14 mouse cellular contexts compared by ENCODE assay signal in the genomic region with DNA sequence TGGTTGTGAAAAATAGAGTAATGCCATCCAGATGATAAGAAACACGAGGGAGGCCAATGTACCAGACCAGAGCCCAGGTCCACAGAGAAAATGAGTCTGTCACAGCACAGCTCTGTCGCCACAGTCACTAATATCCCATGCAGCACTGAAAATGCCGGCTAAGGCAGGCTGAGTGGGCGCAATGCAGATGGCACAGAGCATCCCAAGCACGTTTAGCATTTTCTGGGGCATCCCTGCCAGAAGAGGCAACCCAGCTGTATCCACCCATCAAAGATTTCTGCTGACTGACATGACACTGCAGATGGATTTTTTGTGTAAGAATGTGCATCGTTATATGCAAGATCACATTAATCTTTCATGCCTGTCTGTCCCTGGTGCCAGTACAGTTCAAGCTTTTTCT.
DNase-seq lines count a peak whose midpoint lies in the region; ATAC-seq and TF ChIP-seq lines count a peak whose summit lies in the region.
"Had no signal": no experiment of that assay in that cellular context is flagged by ENCODE, and none has a peak within 500 bp of the region (broad histone marks: within the 10 kb centered on the region; RNA-seq: fewer than 3 reads in every experiment).

No protein-coding gene starts in this region.

- ATAC-seq in frontal cortex, adult (ENCODE audit: low TSS enrichment) = peak; percentile 88
- no peak for ATAC-seq in hindbrain, embryonic 13.5 days (ENCODE audit: low FRiP score)

- no peaks in the 10 kb centered on the region for H3K4me1 ChIP-seq in hindbrain, embryonic 13.5 days (replicated peaks)
- H3K4me1 ChIP-seq: kidney, embryonic 15.5 days had no signal

- 50% methylated on average over 6 of the region's 6 CpGs for WGBS in hindbrain, embryonic 13.5 days

- no peak for DNase-seq in frontal cortex, postnatal 25 days (ENCODE audit: low spot score in 2 of 2)
- DNase-seq in layer of hippocampus, adult 11-12 months (ENCODE audit: low spot score) = peak; percentile 54
- peak; percentile 23 to 35 for DNase-seq in left cerebral cortex, adult 2 months (ENCODE audit: extremely low spot score in 1 of 2, low spot score in 2 of 2)
- DNase-seq in right cerebral cortex, postnatal 25 days = peak; percentile 21
- DNase-seq in T-cell, adult 2 months (ENCODE audit: low spot score) = no peak
- no peak for DNase-seq in adrenal gland, postnatal 25 days
- DNase-seq: cerebellum, adult 9-11 months; heart, adult 18-20 months; heart, postnatal 36 days; thymus, adult 2 months had no signal

- no peak for TF ChIP-seq CTCF in left cerebral cortex, adult 2 months (IDR thresholded peaks at IDR 0.05)

- H3K4me2 ChIP-seq in hindbrain, embryonic 13.5 days = no peak overlapping the region
- H3K4me2 ChIP-seq: kidney, embryonic 15.5 days had no signal

- no peak overlapping the region for H3K27ac ChIP-seq in left cerebral cortex, adult 2 months
- H3K27ac ChIP-seq in hindbrain, embryonic 13.5 days = no peak overlapping the region
- H3K27ac ChIP-seq: kidney, embryonic 15.5 days; macrophage had no signal

- no peaks in the 10 kb centered on the region for H3K9me3 ChIP-seq in hindbrain, embryonic 13.5 days
- H3K9me3 ChIP-seq: kidney, embryonic 15.5 days had no signal

- H3K9ac ChIP-seq in hindbrain, embryonic 13.5 days = no peak overlapping the region
- H3K9ac ChIP-seq: kidney, embryonic 15.5 days had no signal

- no peak overlapping the region for H3K4me3 ChIP-seq in left cerebral cortex, adult 2 months
- no peak overlapping the region for H3K4me3 ChIP-seq in hindbrain, embryonic 13.5 days
- H3K4me3 ChIP-seq: kidney, embryonic 15.5 days had no signal

- no peaks in the 10 kb centered on the region for H3K36me3 ChIP-seq in hindbrain, embryonic 13.5 days
- H3K36me3 ChIP-seq: kidney, embryonic 15.5 days had no signal

- no peaks in the 10 kb centered on the region for H3K27me3 ChIP-seq in hindbrain, embryonic 13.5 days
- H3K27me3 ChIP-seq: kidney, embryonic 15.5 days had no signal

- intact Hi-C loops in left cerebral cortex, adult 2 months (cut with DNase I) = no loop called here

Comparison
In these comparisons a context has a peak if more than half of its experiments do, and no peak if none do; other contexts are left out.
1. DNase-seq: peak in layer of hippocampus, adult 11-12 months (single experiment), left cerebral cortex, adult 2 months (2 of 2) and right cerebral cortex, postnatal 25 days (single experiment); none in frontal cortex, postnatal 25 days (0 of 2), T-cell, adult 2 months (single experiment) and adrenal gland, postnatal 25 days (single experiment).